30 mouse cellular contexts compared by ENCODE assay signal in the genomic region with DNA sequence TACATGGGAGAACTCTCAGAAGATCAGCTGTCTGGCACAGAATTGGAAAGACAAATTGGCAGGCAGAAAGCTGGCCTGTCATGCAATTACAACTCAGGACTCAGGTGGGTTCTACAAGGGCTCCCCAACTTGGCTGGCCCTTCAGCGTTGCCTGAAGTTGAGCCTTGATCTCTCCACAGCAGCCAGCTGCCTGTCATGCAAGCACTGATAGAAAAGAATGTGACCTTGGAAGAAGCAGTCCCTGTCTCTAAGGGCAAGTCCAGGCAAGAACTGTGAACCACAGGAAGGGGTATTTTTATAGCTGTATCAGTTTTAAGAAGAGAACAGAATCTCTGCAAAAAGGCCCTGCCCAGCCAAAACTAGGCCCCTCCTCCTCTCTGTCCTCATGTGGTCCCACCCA.
DNase-seq lines count a peak whose midpoint lies in the region; ATAC-seq lines count a peak whose summit lies in the region.
"Had no signal": no experiment of that assay in that cellular context is flagged by ENCODE, and none has a peak within 500 bp of the region (broad histone marks: within the 10 kb centered on the region; RNA-seq: fewer than 3 reads in every experiment).

No protein-coding gene starts in this region.

- no peak overlapping the region for H3K4me3 ChIP-seq in heart, embryonic 14.5 days (ENCODE audit: control insufficient read depth in 1 of 2, insufficient read depth in 1 of 2, low read depth in 1 of 2, low read length in 2 of 2)
- H3K4me3 ChIP-seq in heart, embryonic 10.5 days = no peak overlapping the region
- H3K4me3 ChIP-seq: embryonic facial prominence, embryonic 12.5 days; gastrocnemius, adult 2 months; kidney, embryonic 15.5 days; layer of hippocampus, adult 2 months; left cerebral cortex, adult 2 months; limb, embryonic 12.5 days; liver, embryonic 15.5 days; lung, embryonic 15.5 days; midbrain, embryonic 10.5 days had no signal

- peaks cover 2 to 5% of the 10 kb centered on the region in 2 experiments; a peak in 2 of 4 replicates for H3K4me1 ChIP-seq in heart, embryonic 14.5 days (ENCODE audit: control insufficient read depth in 2 of 2, insufficient read depth in 2 of 2, low read length in 2 of 2)
- H3K4me1 ChIP-seq in heart, embryonic 10.5 days = 0 out of 2 replicates have a peak, but pooled peaks cover 3% of the 10 kb centered on the region
- H3K4me1 ChIP-seq: embryonic facial prominence, embryonic 12.5 days; kidney, embryonic 15.5 days; liver, embryonic 15.5 days; lung, embryonic 15.5 days; midbrain, embryonic 10.5 days had no signal

- peak; percentile 3 for DNase-seq in adrenal gland, postnatal 10 days
- no peak for DNase-seq in adrenal gland, adult 18-20 months (ENCODE audit: low spot score in 2 of 2)
- no peak for DNase-seq in heart, embryonic 10.5 days (ENCODE audit: low spot score)
- DNase-seq in ZHBTc4 (ENCODE audit: low read depth, low spot score) = peak; percentile 20
- peak; percentile 3 to 8 for DNase-seq in heart, postnatal 10 days
- no peak for DNase-seq in right cerebral cortex, adult 18-20 months
- DNase-seq in thymus, postnatal 14 days = no peak
- DNase-seq: cerebellum, adult 8-10 months; embryo, embryonic 11 days; gastrocnemius, adult 2 months; gastrocnemius, postnatal 36 days; kidney, adult 18-20 months; kidney, postnatal 25 days; spleen, adult 18-20 months; thymus, adult 18-20 months; thymus, postnatal 36 days had no signal

- no peaks in the 10 kb centered on the region for H3K36me3 ChIP-seq in heart, embryonic 14.5 days (ENCODE audit: control insufficient read depth, insufficient read depth, low read length)
- no peaks in the 10 kb centered on the region for H3K36me3 ChIP-seq in heart, embryonic 10.5 days
- H3K36me3 ChIP-seq: embryonic facial prominence, embryonic 12.5 days; kidney, embryonic 15.5 days; limb, embryonic 12.5 days; liver, embryonic 15.5 days; lung, embryonic 15.5 days; midbrain, embryonic 10.5 days had no signal

- no peaks in the 10 kb centered on the region for H3K27me3 ChIP-seq in heart, embryonic 14.5 days (ENCODE audit: control insufficient read depth, insufficient read depth, low read length)
- no peaks in the 10 kb centered on the region for H3K27me3 ChIP-seq in heart, embryonic 10.5 days (ENCODE audit: insufficient read depth, poor library complexity, severe bottlenecking)
- H3K27me3 ChIP-seq: embryonic facial prominence, embryonic 12.5 days; kidney, embryonic 15.5 days; limb, embryonic 12.5 days; liver, embryonic 15.5 days; lung, embryonic 15.5 days had no signal

- peak overlapping the region; percentile 5 to 56; a peak in 1 of 4 replicates for H3K27ac ChIP-seq in heart, embryonic 14.5 days (replicated peaks in 1 of 2; ENCODE audit: control insufficient read depth in 1 of 2, insufficient read depth in 1 of 2, low read depth in 2 of 2, low read length in 2 of 2)
- H3K27ac ChIP-seq in heart, embryonic 10.5 days = no peak overlapping the region
- H3K27ac ChIP-seq: embryonic facial prominence, embryonic 12.5 days; gastrocnemius, adult 2 months; kidney, embryonic 15.5 days; layer of hippocampus, adult 2 months; left cerebral cortex, adult 2 months; limb, embryonic 12.5 days; liver, embryonic 15.5 days; lung, embryonic 15.5 days; midbrain, embryonic 10.5 days; stomach, postnatal 0 days had no signal

- H3K9me3 ChIP-seq in heart, embryonic 14.5 days (ENCODE audit: control insufficient read depth, low read length) = no peaks in the 10 kb centered on the region
- H3K9me3 ChIP-seq in heart, embryonic 10.5 days = no peaks in the 10 kb centered on the region
- H3K9me3 ChIP-seq: embryonic facial prominence, embryonic 12.5 days; kidney, embryonic 15.5 days; limb, embryonic 12.5 days; liver, embryonic 15.5 days; lung, embryonic 15.5 days; midbrain, embryonic 10.5 days had no signal

- intact Hi-C loops in heart, postnatal 10 days (cut with DNase I) = no loop called here

- H3K9ac ChIP-seq in heart, embryonic 14.5 days (ENCODE audit: low read length) = no peak overlapping the region
- H3K9ac ChIP-seq: embryonic facial prominence, embryonic 12.5 days; kidney, embryonic 15.5 days; limb, embryonic 12.5 days; liver, embryonic 15.5 days; lung, embryonic 15.5 days had no signal

- no peak overlapping the region for H3K4me2 ChIP-seq in heart, embryonic 14.5 days (ENCODE audit: low read length)
- H3K4me2 ChIP-seq: embryonic facial prominence, embryonic 12.5 days; kidney, embryonic 15.5 days; limb, embryonic 12.5 days; liver, embryonic 15.5 days; lung, embryonic 15.5 days had no signal

- 32% methylated on average over 1 of the region's 1 CpGs for WGBS in heart, embryonic 14.5 days
- 43% methylated on average over 1 of the region's 1 CpGs for WGBS in heart, embryonic 10.5 days

- ATAC-seq in heart, embryonic 14.5 days (ENCODE audit: insufficient number of reproducible peaks, insufficient read depth, low FRiP score, low read depth) = no peak
- ATAC-seq: CD4-positive, CD25-positive, alpha-beta regulatory T cell, adult 4 months; forebrain, embryonic 16.5 days; hindbrain, embryonic 16.5 days; midbrain, embryonic 16.5 days had no signal

Comparison
In these comparisons a context has a peak if more than half of its experiments do, and no peak if none do; other contexts are left out.
1. DNase-seq: peak in adrenal gland, postnatal 10 days (single experiment), ZHBTc4 (single experiment) and heart, postnatal 10 days (2 of 2); none in adrenal gland, adult 18-20 months (0 of 2), heart, embryonic 10.5 days (single experiment), right cerebral cortex, adult 18-20 months (single experiment) and thymus, postnatal 14 days (single experiment).